Mouse (Mus musculus): ENCODE results near the gene Sec13. TPM values are rescaled to one million over a fixed set of nuclear protein-coding genes. Genes with fewer than 3 reads are reported as not detected.

The Sec13 gene
- 260 and 268 TPM in 2 replicates for polyA plus RNA-seq (2014; fragmentation: Nextera tagmentation; extraction: Ambion mirVana)

DNA sequence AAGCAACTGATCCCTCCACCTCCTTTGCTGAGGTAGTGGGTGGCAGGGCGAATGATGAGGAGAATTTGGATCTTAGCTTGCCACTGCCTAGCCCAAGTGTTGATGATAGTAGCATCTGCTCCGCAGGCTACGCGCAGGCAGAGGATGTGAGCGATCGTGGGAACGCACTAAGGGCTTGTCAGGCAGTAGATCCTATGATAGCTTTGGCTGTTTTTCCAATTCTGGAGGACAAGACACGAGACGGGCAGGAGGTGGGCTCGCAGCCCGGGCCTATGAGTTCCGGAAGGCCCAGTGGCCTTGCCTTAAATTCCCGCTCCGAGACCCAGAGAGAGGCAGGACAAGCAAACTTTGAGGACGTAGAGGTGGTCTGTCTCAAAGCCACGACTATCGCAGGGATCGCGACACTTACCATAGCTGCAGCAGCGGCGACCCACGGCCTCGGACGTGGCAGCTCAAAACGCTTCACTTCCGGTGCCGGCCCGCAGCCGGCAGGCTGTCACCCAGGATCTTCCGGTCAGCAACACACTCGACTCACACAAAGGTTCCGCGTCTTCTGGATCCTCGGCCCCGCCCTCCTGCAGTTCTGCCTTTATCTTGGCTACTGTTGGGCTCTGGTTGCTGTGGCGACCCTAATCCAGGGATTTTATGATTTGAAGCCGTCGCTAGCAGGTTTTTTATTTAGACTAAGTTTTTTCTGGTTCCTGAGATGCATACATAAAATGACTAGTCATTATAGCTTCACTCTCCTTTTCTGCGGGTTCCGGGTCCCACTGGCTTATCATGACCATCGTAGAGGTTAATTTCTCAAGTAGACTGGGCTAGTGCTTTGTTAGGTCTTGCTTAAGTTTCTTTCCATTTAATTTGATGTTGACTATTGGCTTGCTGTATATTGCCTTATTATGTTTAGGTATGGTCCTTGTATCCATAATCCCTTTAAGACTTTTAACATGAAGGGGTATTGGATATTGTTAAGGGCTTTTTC is at the start of gene Sec13:
Gene Sec13 (minus strand): TSS at position 508 of the 982 bp plus-strand sequence.
- peak within 1 kb of the TSS; percentile 92 for H3K4me2 ChIP-seq (replicated peaks; ENCODE audit: low read depth, low read length)
- no peaks in the 10 kb centered on the region for H3K9me3 ChIP-seq (ENCODE audit: control insufficient read depth, low read depth, low read length)
- ATAC-seq (ENCODE audit: insufficient number of reproducible peaks, insufficient read depth, low FRiP score, low read depth): peak; percentile 75
- peaks cover 8% of the 10 kb centered on the region for H3K4me1 ChIP-seq (ENCODE audit: control insufficient read depth, insufficient read depth, low read length)
- H3K4me3 ChIP-seq (ENCODE audit: low read depth, low read length): peak within 1 kb of the TSS; percentile 77
- 7% methylated on average over 41 of the region's 41 CpGs for WGBS
- H3K27me3 ChIP-seq (ENCODE audit: control insufficient read depth, insufficient read depth, low read length): no peaks in the 10 kb centered on the region
- peak within 1 kb of the TSS; percentile 69 for H3K9ac ChIP-seq (replicated peaks; ENCODE audit: low read depth, low read length)
- H3K27ac ChIP-seq (ENCODE audit: low read length): 0 out of 2 replicates have a peak within 1 kb of the TSS, but pooled peaks have one; percentile 11
- H3K36me3 ChIP-seq (ENCODE audit: control insufficient read depth, insufficient read depth, low read length): peaks cover 12% of the 10 kb centered on the region

DNA sequence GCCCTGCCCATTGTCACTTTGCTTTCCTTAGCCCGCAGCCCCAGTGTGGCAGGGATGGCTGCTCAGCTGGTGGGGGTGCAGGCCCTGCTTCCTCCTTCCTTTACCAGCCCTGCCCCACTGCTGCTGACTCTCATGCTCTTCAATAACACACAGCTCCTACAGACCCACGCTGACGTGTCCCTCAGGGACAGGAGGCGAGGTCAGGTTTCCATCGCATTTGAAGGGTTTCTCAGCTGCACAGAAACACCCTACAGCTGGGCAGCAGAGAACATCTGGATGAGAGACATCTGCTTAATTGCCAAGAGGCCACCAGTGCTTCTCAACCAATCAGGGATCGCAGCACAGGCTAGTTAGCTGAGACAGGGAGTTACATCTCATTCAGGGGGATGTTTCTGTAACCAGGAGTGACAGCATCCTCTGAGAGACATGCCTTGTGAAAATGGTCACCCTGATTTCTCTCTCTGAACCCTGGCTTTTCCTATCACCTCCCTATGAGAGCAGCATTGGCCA is 47.0 kb upstream of the Sec13 start:
- Histone ChIP-seq H3K36me3 (ENCODE audit: control insufficient read depth, insufficient read depth, low read length) (no peaks in the 10 kb centered on the region), H3K4me3 (ENCODE audit: low read depth, low read length) (no peak overlapping the region), H3K4me1 (ENCODE audit: control insufficient read depth, insufficient read depth, low read length) (no peaks in the 10 kb centered on the region; the same call in 1 of the 2 replicates), H3K9me3 (ENCODE audit: control insufficient read depth, low read depth, low read length) (no peaks in the 10 kb centered on the region), H3K27ac (ENCODE audit: low read length) (no peak overlapping the region), H3K9ac (replicated peaks; ENCODE audit: low read depth, low read length) (no peak overlapping the region), H3K4me2 (replicated peaks; ENCODE audit: low read depth, low read length) (no peak overlapping the region), H3K27me3 (ENCODE audit: control insufficient read depth, insufficient read depth, low read length) (no peaks in the 10 kb centered on the region)
- no peak for ATAC-seq (ENCODE audit: insufficient number of reproducible peaks, insufficient read depth, low FRiP score, low read depth)
- 29% methylated on average over 6 of the region's 6 CpGs for WGBS

DNA sequence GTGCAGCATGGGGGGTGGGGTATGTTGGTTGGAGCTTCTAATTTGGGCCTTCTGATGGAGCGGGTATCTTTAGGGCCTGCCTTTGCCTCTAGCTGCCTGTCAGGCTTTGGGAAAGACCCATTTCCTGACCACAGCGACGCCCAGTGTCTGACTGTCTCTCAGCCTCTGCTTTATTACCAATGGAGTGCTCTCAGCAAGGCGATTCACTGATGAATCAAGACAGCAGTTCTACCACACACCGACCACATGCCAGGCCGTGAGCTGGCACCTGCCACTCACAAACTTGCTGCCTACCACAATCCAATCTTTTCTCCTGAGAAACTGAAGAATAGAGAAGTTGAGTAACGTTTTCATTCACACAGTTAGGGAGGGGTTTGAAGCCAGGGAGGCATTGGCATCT is 45.1 kb upstream of the Sec13 start:
- H3K4me1 ChIP-seq (ENCODE audit: control insufficient read depth, insufficient read depth, low read length): no peaks in the 10 kb centered on the region; the same call in 1 of the 2 replicates
- ATAC-seq (ENCODE audit: insufficient number of reproducible peaks, insufficient read depth, low FRiP score, low read depth): no peak
- H3K4me3 ChIP-seq (ENCODE audit: low read depth, low read length): no peak overlapping the region
- no peaks in the 10 kb centered on the region for H3K27me3 ChIP-seq (ENCODE audit: control insufficient read depth, insufficient read depth, low read length)
- no peak overlapping the region for H3K9ac ChIP-seq (replicated peaks; ENCODE audit: low read depth, low read length)
- H3K9me3 ChIP-seq (ENCODE audit: control insufficient read depth, low read depth, low read length): no peaks in the 10 kb centered on the region
- H3K27ac ChIP-seq (ENCODE audit: low read length): no peak overlapping the region
- H3K4me2 ChIP-seq (replicated peaks; ENCODE audit: low read depth, low read length): no peak overlapping the region
- H3K36me3 ChIP-seq (ENCODE audit: control insufficient read depth, insufficient read depth, low read length): no peaks in the 10 kb centered on the region
- 82% methylated on average over 7 of the region's 7 CpGs for WGBS

DNA sequence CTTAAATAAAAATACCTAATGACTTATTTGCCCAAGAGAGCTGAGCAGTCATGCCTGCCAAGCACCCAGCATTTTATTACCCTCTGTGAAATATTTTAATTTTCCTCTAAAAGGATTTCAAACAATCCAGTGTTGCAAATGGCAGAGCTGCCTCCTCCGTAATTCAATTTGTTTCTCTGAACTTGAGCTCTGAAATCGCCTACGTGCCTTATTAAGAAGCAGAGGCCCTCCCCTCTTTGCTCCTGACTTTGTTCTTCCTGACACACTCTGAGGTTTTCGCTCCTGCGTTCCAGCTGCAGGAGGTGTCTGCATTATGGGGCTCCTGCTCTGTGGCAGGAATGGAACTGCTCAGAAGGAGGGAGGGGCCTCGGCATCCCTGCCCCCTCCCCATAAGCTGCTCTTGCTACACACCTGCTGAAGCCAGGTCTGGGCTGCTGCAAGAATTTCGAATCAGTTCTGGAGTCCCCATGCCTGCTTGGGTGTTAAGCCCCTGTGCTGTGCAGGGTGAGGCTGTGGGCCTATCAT is 37.7 kb upstream of the Sec13 start:
- H3K9ac ChIP-seq (replicated peaks; ENCODE audit: low read depth, low read length): no peak overlapping the region
- ATAC-seq (ENCODE audit: insufficient number of reproducible peaks, insufficient read depth, low FRiP score, low read depth): no peak
- H3K4me3 ChIP-seq (ENCODE audit: low read depth, low read length): no peak overlapping the region
- no peak overlapping the region for H3K4me2 ChIP-seq (replicated peaks; ENCODE audit: low read depth, low read length)
- no peak overlapping the region for H3K27ac ChIP-seq (ENCODE audit: low read length)
- H3K9me3 ChIP-seq (ENCODE audit: control insufficient read depth, low read depth, low read length): no peaks in the 10 kb centered on the region
- no peaks in the 10 kb centered on the region for H3K36me3 ChIP-seq (ENCODE audit: control insufficient read depth, insufficient read depth, low read length)
- WGBS: 53% methylated on average over 7 of the region's 7 CpGs
- H3K4me1 ChIP-seq (ENCODE audit: control insufficient read depth, insufficient read depth, low read length): no peaks in the 10 kb centered on the region
- no peaks in the 10 kb centered on the region for H3K27me3 ChIP-seq (ENCODE audit: control insufficient read depth, insufficient read depth, low read length)

DNA sequence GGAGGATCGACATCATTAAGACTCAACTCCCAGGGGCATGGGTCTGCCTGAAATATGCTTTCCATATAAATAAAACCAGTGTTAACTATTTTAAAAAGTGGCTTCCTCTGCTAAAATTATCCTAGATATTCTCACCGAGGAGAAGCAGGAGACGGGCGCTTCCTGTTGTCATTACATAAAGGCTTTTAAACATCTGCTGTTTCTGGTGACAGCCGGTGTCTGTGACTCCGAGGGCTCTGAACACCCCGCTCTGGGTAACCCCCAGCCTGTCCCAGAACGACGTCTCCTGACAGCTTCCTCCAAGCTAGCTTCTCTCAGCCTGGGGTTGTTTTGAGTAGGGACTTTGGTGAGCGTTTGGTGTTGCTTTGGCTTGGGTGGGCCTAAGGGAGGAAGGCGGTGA is 28.3 kb upstream of the Sec13 start:
- Histone ChIP-seq H3K27me3 (ENCODE audit: control insufficient read depth, insufficient read depth, low read length) (no peaks in the 10 kb centered on the region), H3K27ac (ENCODE audit: low read length) (no peak overlapping the region), H3K4me1 (ENCODE audit: control insufficient read depth, insufficient read depth, low read length) (no peaks in the 10 kb centered on the region), H3K9me3 (ENCODE audit: control insufficient read depth, low read depth, low read length) (no peaks in the 10 kb centered on the region), H3K9ac (replicated peaks; ENCODE audit: low read depth, low read length) (no peak overlapping the region), H3K4me2 (replicated peaks; ENCODE audit: low read depth, low read length) (no peak overlapping the region), H3K36me3 (ENCODE audit: control insufficient read depth, insufficient read depth, low read length) (no peaks in the 10 kb centered on the region), H3K4me3 (ENCODE audit: low read depth, low read length) (no peak overlapping the region)
- no peak for ATAC-seq (ENCODE audit: insufficient number of reproducible peaks, insufficient read depth, low FRiP score, low read depth)
- WGBS: 55% methylated on average over 11 of the region's 11 CpGs

DNA sequence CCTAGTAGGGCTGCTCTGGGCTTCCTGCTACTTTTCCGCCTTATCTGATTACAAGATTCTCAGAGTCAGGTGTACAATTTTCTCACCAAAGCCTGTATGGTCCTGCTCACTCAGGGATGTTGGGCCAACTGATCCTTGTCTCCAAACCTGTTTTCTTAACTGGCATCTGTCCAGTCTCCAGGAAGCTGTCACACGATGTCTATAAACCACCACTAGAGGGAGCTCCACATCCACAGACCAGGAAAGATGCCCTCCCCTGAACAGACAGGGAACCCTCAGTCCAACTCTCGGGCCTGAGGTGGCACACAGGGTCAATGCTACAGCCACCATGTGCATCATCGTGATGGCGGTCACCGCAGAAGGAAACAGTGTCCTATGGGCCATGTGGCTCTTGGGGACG is 21.1 kb upstream of the Sec13 start:
- ATAC-seq (ENCODE audit: insufficient number of reproducible peaks, insufficient read depth, low FRiP score, low read depth): no peak
- no peaks in the 10 kb centered on the region for H3K4me1 ChIP-seq (ENCODE audit: control insufficient read depth, insufficient read depth, low read length)

DNA sequence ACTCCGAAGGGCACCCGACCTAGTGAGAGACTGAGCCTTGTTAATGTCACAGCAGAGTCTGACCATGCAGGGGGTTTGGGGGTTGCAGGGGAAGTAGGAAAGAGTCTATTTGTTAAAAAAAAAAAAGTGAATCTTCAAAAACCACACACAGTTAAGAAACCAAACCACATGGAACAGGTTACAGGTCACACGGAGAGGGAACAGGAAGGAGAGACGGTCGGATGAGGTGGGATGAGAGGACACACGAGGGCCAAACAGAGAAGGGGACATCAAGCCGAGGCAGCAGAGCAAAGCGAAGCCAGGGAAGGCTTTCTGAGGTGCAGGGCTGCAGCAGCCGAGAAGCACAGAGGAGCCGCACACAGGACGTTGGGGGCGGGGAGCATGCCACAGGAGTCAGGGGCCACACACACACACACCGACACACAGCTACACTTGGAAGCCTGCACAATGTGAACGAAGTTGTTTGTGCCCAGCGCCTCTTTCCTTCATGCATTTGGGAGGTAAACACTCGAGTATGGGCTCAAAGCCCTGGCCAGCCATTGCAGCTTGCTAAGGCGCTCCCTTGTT is 8.7 kb upstream of the Sec13 start:
- Histone ChIP-seq H3K4me3 (ENCODE audit: low read depth, low read length) (no peak overlapping the region), H3K36me3 (ENCODE audit: control insufficient read depth, insufficient read depth, low read length) (no peaks in the 10 kb centered on the region), H3K4me1 (ENCODE audit: control insufficient read depth, insufficient read depth, low read length) (no peaks in the 10 kb centered on the region), H3K4me2 (replicated peaks; ENCODE audit: low read depth, low read length) (no peak overlapping the region), H3K9me3 (ENCODE audit: control insufficient read depth, low read depth, low read length) (no peaks in the 10 kb centered on the region), H3K27ac (ENCODE audit: low read length) (no peak overlapping the region), H3K27me3 (ENCODE audit: control insufficient read depth, insufficient read depth, low read length) (no peaks in the 10 kb centered on the region), H3K9ac (replicated peaks; ENCODE audit: low read depth, low read length) (no peak overlapping the region)
- no peak for ATAC-seq (ENCODE audit: insufficient number of reproducible peaks, insufficient read depth, low FRiP score, low read depth)
- WGBS: 58% methylated on average over 17 of the region's 17 CpGs

More for the DNA sequence above, 21.1 kb upstream of the Sec13 start:
- no peaks in the 10 kb centered on the region for H3K36me3 ChIP-seq (ENCODE audit: control insufficient read depth, insufficient read depth, low read length)
- no peak overlapping the region for H3K9ac ChIP-seq (replicated peaks; ENCODE audit: low read depth, low read length)
- H3K4me2 ChIP-seq (replicated peaks; ENCODE audit: low read depth, low read length): no peak overlapping the region
- no peaks in the 10 kb centered on the region for H3K9me3 ChIP-seq (ENCODE audit: control insufficient read depth, low read depth, low read length)
- no peaks in the 10 kb centered on the region for H3K27me3 ChIP-seq (ENCODE audit: control insufficient read depth, insufficient read depth, low read length)
- no peak overlapping the region for H3K27ac ChIP-seq (ENCODE audit: low read length)
- no peak overlapping the region for H3K4me3 ChIP-seq (ENCODE audit: low read depth, low read length)
- WGBS: 25% methylated on average over 7 of the region's 7 CpGs

DNA sequence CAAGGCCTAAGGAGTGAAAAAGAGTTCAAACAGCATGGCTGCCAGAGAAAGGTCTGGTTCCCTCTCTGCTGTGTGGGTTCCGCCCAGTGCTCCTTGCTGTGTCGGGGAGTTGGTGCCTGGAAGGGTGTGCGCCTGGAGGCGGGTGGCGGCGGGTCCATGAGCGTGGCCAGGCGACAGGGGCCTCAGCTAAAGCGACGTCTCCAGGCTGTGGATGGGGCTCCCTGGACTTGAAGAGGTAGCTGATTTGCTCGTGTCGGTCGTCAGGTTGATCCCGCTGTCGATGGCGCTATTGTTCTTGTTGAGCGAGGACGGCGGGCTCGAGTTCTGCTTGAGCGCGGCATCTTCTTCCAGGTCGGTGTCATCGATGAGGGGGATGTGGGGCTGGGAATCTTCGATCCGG is 7.8 kb upstream of the Sec13 start:
- no peaks in the 10 kb centered on the region for H3K9me3 ChIP-seq (ENCODE audit: control insufficient read depth, low read depth, low read length)
- no peak overlapping the region for H3K4me3 ChIP-seq (ENCODE audit: low read depth, low read length)
- H3K36me3 ChIP-seq (ENCODE audit: control insufficient read depth, insufficient read depth, low read length): no peaks in the 10 kb centered on the region
- no peaks in the 10 kb centered on the region for H3K27me3 ChIP-seq (ENCODE audit: control insufficient read depth, insufficient read depth, low read length)
- H3K9ac ChIP-seq (replicated peaks; ENCODE audit: low read depth, low read length): no peak overlapping the region
- WGBS: 26% methylated on average over 26 of the region's 26 CpGs
- peak overlapping the region; percentile 22; the same call in 1 of the 2 replicates for H3K4me2 ChIP-seq (replicated peaks; ENCODE audit: low read depth, low read length)
- ATAC-seq (ENCODE audit: insufficient number of reproducible peaks, insufficient read depth, low FRiP score, low read depth): no peak
- no peak overlapping the region for H3K27ac ChIP-seq (ENCODE audit: low read length)
- no peaks in the 10 kb centered on the region for H3K4me1 ChIP-seq (ENCODE audit: control insufficient read depth, insufficient read depth, low read length)
